Mouse (Mus musculus): ENCODE results near the gene Acad8. TPM values are rescaled to one million over a fixed set of nuclear protein-coding genes. Genes with fewer than 3 reads are reported as not detected.

Acad8 gene
- 39.1 and 54.3 TPM in 2 replicates for polyA plus RNA-seq (2012; rRNA removed; ENCODE audit: low replicate concordance)

GRCm38 (mm10) chr9:26999461-27000395 is at the start of gene Acad8, which contains the start of gene Thyn1:
Acad8 (minus strand) TSS chr9:26999566.
Thyn1 (plus strand) TSS chr9:26999710.

GRCm38 (mm10) chr9:27029828-27030762 is 30.7 kb upstream of the Acad8 start, which contains the start of the genes Vps26b and Ncapd3:
Vps26b (minus strand) TSS chr9:27030065.
Ncapd3 (plus strand) TSS chr9:27030175.

Other genes starting within 250 kb of the Acad8 start
- gene Glb1l2, start 193.1 kb downstream of the Acad8 start, polyA plus RNA-seq (2012; rRNA removed; ENCODE audit: low replicate concordance) = 78.5 and 344 TPM in 2 replicates
- gene Glb1l3, start 138.7 kb downstream of the Acad8 start, polyA plus RNA-seq (2012; rRNA removed; ENCODE audit: low replicate concordance) = 0.14 and 0.32 TPM in 2 replicates
- gene Gm1110, start 76.5 kb downstream of the Acad8 start, polyA plus RNA-seq (2012; rRNA removed; ENCODE audit: low replicate concordance) = 0.13 and 0.23 TPM in 2 replicates
- 14.5 and 23.3 TPM in 2 replicates for gene Thyn1, start 144 bp upstream of the Acad8 start, polyA plus RNA-seq (2012; rRNA removed; ENCODE audit: low replicate concordance)
- 32.1 and 53.3 TPM in 2 replicates for gene Vps26b, start 30.5 kb upstream of the Acad8 start, polyA plus RNA-seq (2012; rRNA removed; ENCODE audit: low replicate concordance)
- 14.7 and 17.9 TPM in 2 replicates for gene Ncapd3, start 30.6 kb upstream of the Acad8 start, polyA plus RNA-seq (2012; rRNA removed; ENCODE audit: low replicate concordance)
- 18.7 and 46.0 TPM in 2 replicates for gene Jam3, start 155.9 kb upstream of the Acad8 start, polyA plus RNA-seq (2012; rRNA removed; ENCODE audit: low replicate concordance)